Mouse (Mus musculus) megakaryocyte, embryonic 14.5 days (primary cell): ENCODE results near the gene Gm20388.

Source experiments
- FLI1 ChIP-seq: IDR thresholded peaks from 2 replicates; pipeline ENCODE4 v1.6.1; 2012; ENCODE audit warnings: low read length, inconsistent platforms, mixed read lengths
- GATA1 ChIP-seq: IDR thresholded peaks from 3 replicates; pipeline ENCODE4 v1.6.1; 2012; ENCODE audit warnings: mixed read lengths, low read length, inconsistent platforms, borderline replicate concordance

- no peak for TF ChIP-seq GATA1
- TF ChIP-seq FLI1, result no peak
Measured at GRCm38 (mm10) chr8:122867982-122868381, 2957.3 kb downstream of the Gm20388 start.
